Mouse (Mus musculus) hindbrain, embryonic 12.5 days (tissue): Measurements from ENCODE around the gene Ubash3b. TPM values are rescaled to one million over a fixed set of nuclear protein-coding genes. Genes with fewer than 3 reads are reported as not detected.

ENCODE experiments used
- ATAC-seq: fragments of 200-750 bp; cut with Nextera tagmentation; 2 replicates; pipeline ENCODE4 v1.8.0; 2017; ENCODE audit warnings: moderate TSS enrichment; ENCODE audit not compliant: low FRiP score
- H3K27ac ChIP-seq: fragments of 300-500 bp; sonication (generic); 2 replicates; pipeline ENCODE4 v1.5.1; 2016; ENCODE audit warnings: mild to moderate bottlenecking
- H3K27me3 ChIP-seq: fragments of 300-500 bp; sonication (generic); 2 replicates; pipeline ENCODE4 v1.6.1; 2016; ENCODE audit warnings: mild to moderate bottlenecking
- H3K36me3 ChIP-seq: fragments of 300-500 bp; sonication (generic); 2 replicates; pipeline ENCODE4 v1.6.1; 2016; ENCODE audit warnings: mild to moderate bottlenecking
- H3K4me1 ChIP-seq: fragments of 300-500 bp; sonication (generic); 2 replicates; pipeline ENCODE4 v1.6.1; 2016
- H3K4me2 ChIP-seq: fragments of 300-500 bp; sonication (generic); replicated peaks from 2 replicates; pipeline ENCODE4 v1.6.1; 2016; ENCODE audit warnings: mild to moderate bottlenecking
- H3K4me3 ChIP-seq: fragments of 300-500 bp; sonication (generic); 2 replicates; pipeline ENCODE4 v1.5.1; 2016; ENCODE audit warnings: mild to moderate bottlenecking
- H3K9ac ChIP-seq: fragments of 300-500 bp; sonication (generic); 2 replicates; pipeline ENCODE4 v1.6.1; 2016; ENCODE audit warnings: mild to moderate bottlenecking, moderate library complexity
- H3K9me3 ChIP-seq: fragments of 300-500 bp; sonication (generic); replicated peaks from 2 replicates; pipeline ENCODE4 v1.6.1; 2016; ENCODE audit warnings: mild to moderate bottlenecking
- WGBS: fragments of 180-500 bp; shearing (Covaris S2); methylation state at CpG from one replicate; pipeline ENCODE4 v1.1.7; 2016; 5-methylcytosine and 5-hydroxymethylcytosine counted together
- polyA plus RNA-seq: library from polyadenylated mRNA; unstranded; fragments of >200 nt; fragmentation: Nextera tagmentation; extraction: Ambion mirVana; gene quantifications from 2 replicates; pipeline ENCODE4 v1.2.1, GENCODE M21; 2016

The Ubash3b gene
- polyA plus RNA-seq, 1 experiment from 2014 or later, result 14.6 TPM

DNA sequence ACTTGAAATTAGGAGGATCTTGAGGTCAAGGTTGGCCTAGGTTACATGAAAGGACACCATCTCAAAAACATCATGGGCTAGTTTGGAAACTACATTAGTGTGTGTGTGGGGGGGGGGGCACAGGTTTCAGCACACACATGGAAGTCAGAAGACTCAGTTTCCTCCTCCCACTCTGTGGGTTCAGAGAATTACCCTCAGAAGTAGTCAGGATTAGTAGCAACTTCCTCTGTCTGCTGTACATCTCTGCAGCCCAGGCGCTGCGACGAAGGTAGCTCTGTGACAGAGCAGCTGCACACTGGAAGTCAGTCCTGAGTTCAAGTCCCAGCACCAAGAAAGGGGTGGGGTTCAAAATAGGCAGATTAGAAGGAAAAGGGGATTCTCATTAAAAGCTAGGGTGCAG, 32.2 kb downstream of the Ubash3b start:
- Histone ChIP-seq H3K36me3 (no peaks in the 10 kb centered on the region), H3K4me2 (no peak overlapping the region), H3K27ac (no peak overlapping the region), H3K27me3 (no peaks in the 10 kb centered on the region; the same call in 1 of the 2 replicates), H3K9ac (no peak overlapping the region), H3K4me1 (peaks cover 8% of the 10 kb centered on the region; the same call in 1 of the 2 replicates), H3K4me3 (no peak overlapping the region), H3K9me3 (no peaks in the 10 kb centered on the region)
- 97% methylated on average over 3 of the region's 3 CpGs for WGBS
- no peak for ATAC-seq

DNA sequence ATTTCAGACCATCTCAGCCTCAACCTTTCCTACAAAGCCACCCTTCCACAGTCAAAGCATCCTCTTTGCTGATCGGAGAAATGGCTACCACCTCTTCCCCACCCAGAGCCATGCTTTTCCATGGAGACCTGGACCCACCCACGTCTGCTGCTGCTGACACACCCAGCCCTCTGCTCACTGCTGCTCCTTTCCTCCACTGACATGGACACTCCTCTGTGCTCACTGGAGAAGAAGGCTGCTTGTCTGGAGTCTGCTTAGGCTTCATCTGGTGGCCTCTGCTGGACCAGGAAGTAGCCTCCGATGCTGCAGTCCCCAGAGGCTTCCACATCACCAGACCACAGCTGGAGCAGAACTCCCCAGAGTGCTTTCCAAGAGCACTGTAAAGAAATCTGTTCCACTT, 34.8 kb downstream of the Ubash3b start:
- 81% methylated on average over 3 of the region's 3 CpGs for WGBS
- no peak for ATAC-seq
- Histone ChIP-seq H3K36me3 (no peaks in the 10 kb centered on the region), H3K4me1 (peaks cover 8% of the 10 kb centered on the region; the same call in 1 of the 2 replicates), H3K9ac (no peak overlapping the region), H3K27me3 (no peaks in the 10 kb centered on the region), H3K4me2 (no peak overlapping the region), H3K4me3 (no peak overlapping the region), H3K9me3 (no peaks in the 10 kb centered on the region), H3K27ac (no peak overlapping the region)

DNA sequence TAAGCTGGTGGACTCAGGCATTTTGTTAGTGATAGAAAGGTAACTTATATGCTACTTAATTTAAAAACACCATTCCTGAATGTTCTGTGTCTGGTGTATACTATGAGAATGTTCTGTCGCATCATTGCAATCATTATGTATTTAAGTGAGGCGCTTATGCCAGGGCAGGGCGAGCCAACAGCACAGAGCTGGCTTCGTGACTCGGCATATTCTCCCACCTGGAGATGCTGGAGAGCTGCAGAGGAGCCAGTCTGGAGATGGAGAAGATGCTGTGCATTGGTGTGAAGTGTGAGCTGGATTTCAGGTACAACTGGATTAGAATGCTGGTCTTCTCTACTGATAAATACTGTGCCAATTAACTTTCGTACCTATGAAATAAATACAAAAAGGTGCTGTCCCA, 37.2 kb downstream of the Ubash3b start:
- 96% methylated on average over 6 of the region's 6 CpGs for WGBS

DNA sequence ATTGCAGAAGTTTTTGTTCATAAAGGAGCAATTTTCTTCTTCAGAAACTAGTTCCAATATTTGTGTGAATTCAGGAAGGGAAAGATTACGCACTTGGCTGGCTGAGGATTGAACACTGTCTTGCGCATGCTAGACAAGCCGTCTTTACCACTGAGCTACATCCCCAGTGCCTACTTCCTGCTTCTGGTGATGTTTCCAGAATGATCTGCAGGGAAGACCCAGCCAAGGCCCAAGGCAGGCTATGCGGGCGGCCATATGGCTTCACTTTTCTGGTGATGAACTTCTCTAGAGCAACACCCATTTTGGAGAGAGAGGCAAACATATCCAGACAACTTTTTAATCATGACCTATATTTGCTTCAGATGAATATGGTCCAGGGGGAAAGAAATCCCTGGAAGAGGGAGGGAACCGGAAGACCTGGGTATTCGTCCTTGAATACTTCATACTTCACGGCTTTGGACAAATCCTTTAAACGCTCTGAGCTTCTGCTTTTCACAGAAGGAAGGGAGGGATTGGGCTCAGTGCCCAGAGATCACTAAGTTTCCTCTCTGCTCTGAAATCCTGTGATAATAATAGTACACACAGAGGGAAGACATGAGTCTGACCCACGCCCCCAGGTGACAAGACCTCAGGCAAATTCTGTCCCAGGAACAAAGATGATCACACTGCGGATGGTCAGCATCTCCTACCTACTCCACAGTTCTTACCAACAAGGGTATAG, 38.9 kb downstream of the Ubash3b start:
- H3K36me3 ChIP-seq, result no peaks in the 10 kb centered on the region
- no peak overlapping the region for H3K4me3 ChIP-seq
- no peaks in the 10 kb centered on the region for H3K9me3 ChIP-seq
- ATAC-seq, result no peak
- peaks cover 3% of the 10 kb centered on the region; the same call in 1 of the 2 replicates for H3K4me1 ChIP-seq
- no peaks in the 10 kb centered on the region for H3K27me3 ChIP-seq
- 89% methylated on average over 11 of the region's 11 CpGs for WGBS
- H3K4me2 ChIP-seq, result no peak overlapping the region
- no peak overlapping the region for H3K27ac ChIP-seq
- H3K9ac ChIP-seq, result no peak overlapping the region

More for the DNA sequence above, 37.2 kb downstream of the Ubash3b start:
- ATAC-seq, result no peak
- no peaks in the 10 kb centered on the region for H3K27me3 ChIP-seq
- H3K4me1 ChIP-seq, result no peaks in the 10 kb centered on the region; the same call in 1 of the 2 replicates
- H3K36me3 ChIP-seq, result no peaks in the 10 kb centered on the region
- no peaks in the 10 kb centered on the region for H3K9me3 ChIP-seq
- no peak overlapping the region for H3K4me3 ChIP-seq
- H3K4me2 ChIP-seq, result no peak overlapping the region
- no peak overlapping the region for H3K27ac ChIP-seq
- H3K9ac ChIP-seq, result no peak overlapping the region

DNA sequence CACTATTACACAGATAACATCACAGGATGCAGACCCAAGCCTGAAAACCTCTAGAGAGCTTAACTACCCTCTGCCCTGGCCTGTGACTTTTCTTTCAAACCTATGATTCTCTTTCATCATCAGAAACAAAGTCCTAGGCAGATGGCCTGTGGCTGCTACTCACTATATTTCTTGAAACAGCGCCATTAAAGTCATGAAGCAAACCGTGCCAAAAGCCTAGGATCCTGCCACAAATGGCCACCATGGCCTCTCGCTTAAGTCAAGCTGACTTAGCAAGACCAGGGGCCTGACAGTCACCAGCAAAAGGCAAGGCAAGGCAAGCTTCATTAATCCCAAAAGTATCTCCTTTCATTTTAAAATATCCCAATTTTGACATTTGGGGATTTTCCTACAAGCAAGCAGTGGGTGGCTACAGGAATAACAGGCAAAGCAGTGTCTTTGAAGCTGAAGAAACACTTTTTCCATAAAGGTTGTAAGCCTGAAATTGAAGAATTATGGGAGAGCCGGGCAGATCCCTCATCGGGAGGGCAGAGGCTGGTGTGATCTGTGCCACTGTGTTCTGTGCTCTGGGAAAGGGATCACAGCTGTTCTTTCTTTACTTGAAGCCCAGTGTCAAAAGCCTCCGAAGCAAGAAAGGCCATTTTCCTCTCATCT, 39.7 kb downstream of the Ubash3b start:
- Histone ChIP-seq H3K4me2 (no peak overlapping the region), H3K9ac (no peak overlapping the region), H3K4me1 (peaks cover 3% of the 10 kb centered on the region; the same call in 1 of the 2 replicates), H3K36me3 (no peaks in the 10 kb centered on the region), H3K9me3 (no peaks in the 10 kb centered on the region), H3K27me3 (no peaks in the 10 kb centered on the region), H3K27ac (no peak overlapping the region), H3K4me3 (no peak overlapping the region)
- WGBS, result 82% methylated on average over 6 of the region's 6 CpGs
- no peak for ATAC-seq

DNA sequence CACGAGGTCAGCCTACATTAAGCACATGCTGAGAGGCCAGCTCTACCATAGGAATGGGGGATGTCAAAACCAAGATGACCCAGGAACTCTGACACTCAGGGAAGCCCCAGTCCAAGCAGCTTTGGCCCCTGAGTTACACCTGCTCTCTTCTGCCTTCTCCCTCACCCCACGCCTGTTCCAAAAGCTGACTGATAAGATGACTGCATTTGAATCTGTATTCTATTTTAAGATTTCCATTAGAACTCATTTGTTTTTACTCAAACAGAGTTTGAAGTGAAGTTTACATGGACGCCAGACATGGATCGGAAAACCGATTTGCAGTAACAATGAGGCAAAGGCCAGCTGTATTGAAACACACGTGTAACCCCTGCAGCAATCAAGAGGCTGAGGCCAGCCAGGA, 41.5 kb downstream of the Ubash3b start:
- Histone ChIP-seq H3K27ac (no peak overlapping the region), H3K4me1 (peaks cover 3% of the 10 kb centered on the region; the same call in 1 of the 2 replicates), H3K9ac (no peak overlapping the region), H3K4me3 (no peak overlapping the region), H3K27me3 (no peaks in the 10 kb centered on the region), H3K36me3 (no peaks in the 10 kb centered on the region), H3K9me3 (no peaks in the 10 kb centered on the region), H3K4me2 (no peak overlapping the region)
- no peak for ATAC-seq
- WGBS, result 86% methylated on average over 6 of the region's 6 CpGs

DNA sequence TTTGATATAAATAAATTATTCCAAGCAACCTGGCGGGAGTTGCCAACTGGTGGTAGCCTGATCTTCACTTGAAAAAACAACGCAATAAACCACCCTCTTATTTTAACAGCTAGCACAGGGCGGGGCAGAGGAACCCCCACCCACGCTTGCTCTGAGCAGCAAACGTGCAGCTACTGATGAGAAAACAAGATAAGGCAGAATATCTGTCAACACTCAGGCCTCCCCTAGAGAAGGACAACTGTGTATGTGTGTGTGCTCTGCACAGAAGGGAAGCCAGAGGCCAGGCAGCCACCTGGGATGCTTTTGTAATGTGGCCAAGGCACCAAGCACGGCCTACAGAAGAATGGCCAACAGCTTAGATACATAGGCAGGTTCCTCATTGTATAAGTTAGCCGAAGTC, 43.4 kb downstream of the Ubash3b start:
- no peak overlapping the region for H3K27ac ChIP-seq
- ATAC-seq, result no peak
- H3K36me3 ChIP-seq, result no peaks in the 10 kb centered on the region
- no peak overlapping the region for H3K4me3 ChIP-seq
- H3K9me3 ChIP-seq, result no peaks in the 10 kb centered on the region
- H3K9ac ChIP-seq, result no peak overlapping the region
- WGBS, result 61% methylated on average over 7 of the region's 7 CpGs
- no peaks in the 10 kb centered on the region for H3K27me3 ChIP-seq
- no peak overlapping the region for H3K4me2 ChIP-seq
- peaks cover 3% of the 10 kb centered on the region; the same call in 1 of the 2 replicates for H3K4me1 ChIP-seq

DNA sequence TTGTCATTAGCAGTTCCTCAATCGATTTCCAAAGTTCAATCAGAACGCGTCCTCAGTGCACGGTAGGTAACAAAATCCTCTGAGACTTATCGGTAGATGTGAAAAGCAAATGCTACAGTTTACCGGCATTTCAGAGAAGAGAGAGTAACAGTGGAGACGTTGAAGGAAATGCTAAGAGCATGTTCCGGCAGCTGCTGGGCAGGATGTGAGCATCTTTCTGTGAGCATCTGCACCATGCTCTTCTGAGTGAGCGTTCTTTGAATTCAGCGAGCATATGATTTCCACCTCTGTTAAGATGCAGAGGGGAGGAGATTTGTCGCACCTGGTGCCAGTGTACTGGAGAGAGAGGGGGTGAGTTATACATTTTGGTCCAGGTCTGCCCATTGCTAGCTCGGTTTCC, 45.4 kb downstream of the Ubash3b start:
- no peak overlapping the region for H3K4me3 ChIP-seq
- H3K27me3 ChIP-seq, result no peaks in the 10 kb centered on the region
- peaks cover 3% of the 10 kb centered on the region; the same call in 1 of the 2 replicates for H3K4me1 ChIP-seq
- no peak for ATAC-seq
- H3K9me3 ChIP-seq, result no peaks in the 10 kb centered on the region
- 83% methylated on average over 12 of the region's 12 CpGs for WGBS
- no peak overlapping the region for H3K4me2 ChIP-seq
- H3K9ac ChIP-seq, result no peak overlapping the region
- no peak overlapping the region for H3K27ac ChIP-seq
- H3K36me3 ChIP-seq, result no peaks in the 10 kb centered on the region

DNA sequence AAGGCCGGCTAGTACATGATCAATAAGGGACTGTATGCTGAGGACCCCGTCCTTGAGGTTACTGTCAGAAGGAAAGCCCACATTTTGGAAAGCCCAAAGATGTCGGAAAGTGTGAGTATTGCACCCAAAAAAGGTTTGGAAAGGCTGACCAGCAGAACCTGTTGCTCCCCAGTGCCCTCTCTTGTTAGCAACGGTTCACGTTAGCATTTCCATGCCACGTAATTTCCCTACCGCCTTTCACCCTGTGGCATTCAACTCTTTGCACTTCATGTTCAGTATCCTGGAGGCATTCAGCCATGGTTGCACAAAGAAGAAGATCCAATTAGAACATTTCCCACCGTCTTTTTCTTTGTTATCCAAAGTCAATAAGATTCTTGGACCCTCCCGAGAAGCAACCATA, 47.1 kb downstream of the Ubash3b start:
- WGBS, result 88% methylated on average over 9 of the region's 9 CpGs

DNA sequence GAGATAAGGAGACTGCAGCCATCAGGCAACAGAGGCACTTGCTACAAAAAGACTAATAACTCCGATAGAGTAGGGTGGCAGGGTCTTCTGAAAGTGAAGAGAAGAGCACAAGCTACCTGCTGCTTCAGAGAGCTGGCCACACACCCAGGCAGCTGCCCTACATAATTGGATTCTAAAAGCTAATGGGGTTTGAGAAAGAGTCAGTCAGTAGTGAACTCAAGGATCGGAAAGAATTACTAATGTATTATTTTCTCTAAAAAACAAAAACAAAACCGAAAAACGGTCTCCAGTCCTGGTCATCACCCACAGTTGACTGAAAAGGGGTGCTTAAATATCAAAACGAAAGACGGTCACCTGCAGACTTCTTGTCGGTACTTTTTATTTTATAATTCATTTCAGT, 51.7 kb downstream of the Ubash3b start:
- Histone ChIP-seq H3K4me1 (peaks cover 14% of the 10 kb centered on the region), H3K4me2 (no peak overlapping the region), H3K27me3 (no peaks in the 10 kb centered on the region), H3K9ac (no peak overlapping the region), H3K4me3 (no peak overlapping the region), H3K27ac (no peak overlapping the region), H3K36me3 (no peaks in the 10 kb centered on the region), H3K9me3 (no peaks in the 10 kb centered on the region)
- 92% methylated on average over 7 of the region's 7 CpGs for WGBS
- ATAC-seq, result no peak

More for the DNA sequence above, 47.1 kb downstream of the Ubash3b start:
- Histone ChIP-seq H3K4me2 (no peak overlapping the region), H3K9me3 (no peaks in the 10 kb centered on the region), H3K4me1 (peaks cover 3% of the 10 kb centered on the region; the same call in 1 of the 2 replicates), H3K36me3 (no peaks in the 10 kb centered on the region), H3K4me3 (no peak overlapping the region), H3K9ac (no peak overlapping the region), H3K27me3 (no peaks in the 10 kb centered on the region), H3K27ac (no peak overlapping the region)
- ATAC-seq, result no peak

DNA sequence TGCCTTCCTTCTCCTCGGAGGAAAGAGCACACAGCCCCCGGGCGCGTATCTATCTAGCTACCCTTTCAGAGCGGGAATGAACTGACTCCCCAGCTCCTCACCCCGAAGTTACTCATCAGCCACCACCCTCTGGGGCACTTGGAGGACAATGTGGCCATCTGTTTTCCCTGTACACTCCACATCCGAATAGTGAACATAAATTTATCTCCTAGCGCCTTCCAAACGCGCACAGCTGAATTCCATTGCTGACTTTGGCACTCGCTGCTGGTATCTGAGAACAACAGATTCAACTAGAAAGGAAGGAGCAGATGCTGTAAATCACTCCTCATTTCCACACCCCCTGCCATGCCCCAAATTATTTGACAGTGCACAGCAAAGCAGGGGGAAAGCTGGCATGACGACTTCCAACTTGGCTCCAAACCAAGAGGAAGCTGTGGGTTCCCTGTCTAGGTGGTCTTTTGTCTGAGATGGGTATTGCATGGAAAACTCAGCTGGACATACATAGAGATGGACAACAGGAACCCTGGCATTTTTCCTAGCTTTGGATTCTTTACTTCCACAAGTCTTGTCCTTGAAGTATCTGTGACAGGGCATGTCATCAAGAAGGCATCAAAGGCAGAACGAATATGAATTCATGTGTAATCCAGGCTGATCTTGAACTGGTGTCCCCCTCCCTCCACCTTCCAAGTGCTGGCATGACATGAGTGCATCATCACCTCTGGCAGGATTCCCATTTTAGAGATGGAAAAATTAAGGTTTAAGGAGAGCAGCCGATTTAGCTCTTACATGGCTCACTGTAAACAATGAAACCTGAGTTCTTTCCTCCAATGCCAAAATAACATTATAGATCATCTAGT, 52.9 kb downstream of the Ubash3b start:
- no peaks in the 10 kb centered on the region for H3K36me3 ChIP-seq
- no peaks in the 10 kb centered on the region for H3K9me3 ChIP-seq
- no peak for ATAC-seq
- peaks cover 14% of the 10 kb centered on the region for H3K4me1 ChIP-seq
- H3K27ac ChIP-seq, result no peak overlapping the region
- H3K4me2 ChIP-seq, result no peak overlapping the region
- 66% methylated on average over 14 of the region's 14 CpGs for WGBS
- no peak overlapping the region for H3K9ac ChIP-seq
- H3K27me3 ChIP-seq, result no peaks in the 10 kb centered on the region
- no peak overlapping the region for H3K4me3 ChIP-seq

DNA sequence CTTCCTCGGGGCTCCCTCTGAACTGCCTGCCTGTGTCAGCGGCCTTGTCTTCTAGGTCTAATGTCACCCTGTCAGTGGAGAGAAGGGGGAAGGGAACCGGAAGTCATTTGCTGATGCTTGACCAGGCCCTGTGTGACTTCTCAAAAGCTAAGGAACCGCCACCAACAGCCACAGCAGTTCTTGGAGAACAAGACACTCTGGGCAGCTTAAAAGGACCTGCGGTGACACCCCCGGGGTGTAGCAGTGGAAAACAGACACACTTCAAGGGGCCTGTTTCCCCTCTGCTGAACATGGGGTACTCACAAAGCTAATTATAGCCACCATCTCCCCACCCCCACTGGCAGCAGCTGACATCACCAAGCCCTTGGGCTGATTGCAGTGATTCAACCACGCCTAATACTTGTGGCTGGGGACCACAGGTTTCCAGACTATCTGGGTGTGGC, 56.3 kb downstream of the Ubash3b start:
- H3K27ac ChIP-seq, result no peak overlapping the region
- 49% methylated on average over 7 of the region's 7 CpGs for WGBS
- peaks cover 14% of the 10 kb centered on the region for H3K4me1 ChIP-seq
- no peak for ATAC-seq
- H3K27me3 ChIP-seq, result no peaks in the 10 kb centered on the region
- H3K9me3 ChIP-seq, result no peaks in the 10 kb centered on the region
- no peak overlapping the region for H3K4me3 ChIP-seq
- H3K36me3 ChIP-seq, result no peaks in the 10 kb centered on the region
- H3K9ac ChIP-seq, result no peak overlapping the region
- no peak overlapping the region for H3K4me2 ChIP-seq
